Mouse (Mus musculus) v-Abl transformed pro-B cells (cell line): ENCODE results near the gene Pank1.

Experiments used
- in situ Hi-C, 2 experiments: fragments of 400-800 bp; cut with MboI; formaldehyde crosslinking; loops; one replicate each; pipeline ENCODE4 v1.15.1; 2025; ENCODE audit not compliant: unreplicated experiment in 2 of 2

Pank1 gene

GRCm38 (mm10) chr19:34770764-34771163, 108.5 kb downstream of the Pank1 start:
- in situ Hi-C loops: loop anchor here (5.0 to 25.0 kb wide), 5 partner anchors 103 to 1383 kb away; partner anchors contain the start of gene Rnls (in 1 of the 2)

GRCm38 (mm10) chr19:34758754-34759153, 120.5 kb downstream of the Pank1 start:
- in situ Hi-C loops: loop anchor here in 1 of 2 experiments (5.0 to 25.0 kb wide), 2 partner anchors 71 to 1371 kb away; partner anchors contain the start of gene Rnls
